Mouse (Mus musculus): ENCODE measurements around the gene Ttc33. TPM values are rescaled to one million over a fixed set of nuclear protein-coding genes. Genes with fewer than 3 reads are reported as not detected.

Gene Ttc33
- polyA plus RNA-seq, 2 experiments = 6.6 to 13.9 TPM

GRCm38 (mm10) chr15:5242241-5243035 is 57.1 kb downstream of the Ttc33 start:
- Histone ChIP-seq H3K4me1 (replicated peaks; ENCODE audit: control insufficient read depth in 2 of 2, insufficient read depth in 2 of 2, low read length in 1 of 2) (peaks cover 16 to 32% of the 10 kb centered on the region in 2 experiments), H3K4me2 (ENCODE audit: low read depth) (peak overlapping the region; percentile 100), H3K4me3 (ENCODE audit: insufficient read depth in 1 of 2, low read depth in 2 of 2, low read length in 2 of 2) (peak overlapping the region; percentile 70 to 80), H3K36me3 (replicated peaks; ENCODE audit: control insufficient read depth, insufficient read depth, low read depth) (no peaks in the 10 kb centered on the region), H3K27ac (no peak overlapping the region), H3K9ac (replicated peaks) (peak overlapping the region; percentile 53), H3K9me3 (ENCODE audit: control insufficient read depth, low read length) (no peaks in the 10 kb centered on the region), H3K27me3 (ENCODE audit: control insufficient read depth, insufficient read depth, low read length) (peaks cover 6% of the 10 kb centered on the region)
- 0 out of 2 replicates have a peak, but pooled peaks have one; percentile 2 for TF ChIP-seq CTCF (IDR thresholded peaks at IDR 0.05; ENCODE audit: low read depth)
- TF ChIP-seq EP300 (IDR thresholded peaks at IDR 0.05; ENCODE audit: low read depth) = no peak
- WGBS (ENCODE audit: insufficient replicate concordance) = 2% methylated on average over 61 of the region's 61 CpGs
- ATAC-seq (ENCODE audit: insufficient read depth) (peak; percentile 21), DNase-seq (ENCODE audit: low read depth in 3 of 3, low spot score in 3 of 3) (no peak)

DNA sequence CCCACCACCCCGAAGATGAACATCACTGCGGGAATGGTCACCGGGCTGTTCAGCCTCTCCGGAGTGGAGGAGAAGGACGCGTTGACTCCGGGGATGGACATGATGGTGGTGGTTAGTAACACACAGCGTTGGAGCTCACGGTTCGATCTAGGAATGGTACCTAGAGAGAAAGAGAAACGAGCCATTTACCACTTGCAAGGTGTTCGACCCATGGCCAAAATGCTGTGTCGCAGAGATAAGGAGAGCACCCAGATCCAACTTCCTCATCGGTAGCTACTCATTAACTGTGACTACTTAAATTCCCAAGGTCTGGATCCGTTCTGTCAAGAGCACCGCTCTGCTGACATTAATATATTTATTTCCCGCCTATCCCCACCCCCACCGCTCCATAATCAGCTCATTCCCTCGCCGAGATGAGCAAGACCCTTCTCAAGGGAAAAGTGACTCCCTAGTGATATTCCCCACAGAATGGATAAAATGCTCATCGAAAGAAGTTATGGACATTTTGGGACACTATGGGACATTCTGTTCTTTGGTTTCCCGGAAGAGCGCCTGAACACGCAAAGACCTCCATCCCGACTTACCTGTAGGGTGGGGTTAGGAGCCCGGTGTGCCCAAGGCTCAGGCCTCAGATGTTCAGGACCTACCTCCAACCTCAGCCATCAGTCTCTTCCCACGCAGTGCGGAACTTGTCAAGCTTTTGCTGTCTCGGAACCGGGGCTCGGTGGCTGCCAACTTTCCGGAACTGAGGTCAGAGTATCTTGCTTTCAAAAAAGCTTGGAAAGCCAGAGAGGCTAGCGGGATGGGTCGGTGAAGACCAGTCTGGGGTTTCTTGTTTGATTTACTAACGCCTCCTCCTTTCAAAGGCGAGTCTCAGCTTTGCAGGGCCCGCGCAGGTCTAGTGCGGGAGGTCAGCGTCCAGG is 58.0 kb downstream of the Ttc33 start:
- Histone ChIP-seq H3K4me3 (ENCODE audit: insufficient read depth in 1 of 2, low read depth in 2 of 2, low read length in 2 of 2) (peak overlapping the region; percentile 70 to 80), H3K27ac (no peak overlapping the region), H3K4me1 (replicated peaks; ENCODE audit: control insufficient read depth in 2 of 2, insufficient read depth in 2 of 2, low read length in 1 of 2) (peaks cover 12 to 25% of the 10 kb centered on the region in 2 experiments), H3K27me3 (ENCODE audit: control insufficient read depth, insufficient read depth, low read length) (peaks cover 6% of the 10 kb centered on the region), H3K36me3 (replicated peaks; ENCODE audit: control insufficient read depth, insufficient read depth, low read depth) (no peaks in the 10 kb centered on the region), H3K9me3 (ENCODE audit: control insufficient read depth, low read length) (no peaks in the 10 kb centered on the region), H3K9ac (replicated peaks) (peak overlapping the region; percentile 81), H3K4me2 (ENCODE audit: low read depth) (peak overlapping the region; percentile 100)
- 3% methylated on average over 40 of the region's 40 CpGs for WGBS (ENCODE audit: insufficient replicate concordance)
- no peak for TF ChIP-seq EP300 (IDR thresholded peaks at IDR 0.05; ENCODE audit: low read depth)
- TF ChIP-seq CTCF (IDR thresholded peaks at IDR 0.05; ENCODE audit: low read depth) = no peak
- no peak for DNase-seq (ENCODE audit: low read depth in 3 of 3, low spot score in 3 of 3)
- ATAC-seq (ENCODE audit: insufficient read depth) = peak; percentile 2; the same call in 1 of the 2 replicates

DNA sequence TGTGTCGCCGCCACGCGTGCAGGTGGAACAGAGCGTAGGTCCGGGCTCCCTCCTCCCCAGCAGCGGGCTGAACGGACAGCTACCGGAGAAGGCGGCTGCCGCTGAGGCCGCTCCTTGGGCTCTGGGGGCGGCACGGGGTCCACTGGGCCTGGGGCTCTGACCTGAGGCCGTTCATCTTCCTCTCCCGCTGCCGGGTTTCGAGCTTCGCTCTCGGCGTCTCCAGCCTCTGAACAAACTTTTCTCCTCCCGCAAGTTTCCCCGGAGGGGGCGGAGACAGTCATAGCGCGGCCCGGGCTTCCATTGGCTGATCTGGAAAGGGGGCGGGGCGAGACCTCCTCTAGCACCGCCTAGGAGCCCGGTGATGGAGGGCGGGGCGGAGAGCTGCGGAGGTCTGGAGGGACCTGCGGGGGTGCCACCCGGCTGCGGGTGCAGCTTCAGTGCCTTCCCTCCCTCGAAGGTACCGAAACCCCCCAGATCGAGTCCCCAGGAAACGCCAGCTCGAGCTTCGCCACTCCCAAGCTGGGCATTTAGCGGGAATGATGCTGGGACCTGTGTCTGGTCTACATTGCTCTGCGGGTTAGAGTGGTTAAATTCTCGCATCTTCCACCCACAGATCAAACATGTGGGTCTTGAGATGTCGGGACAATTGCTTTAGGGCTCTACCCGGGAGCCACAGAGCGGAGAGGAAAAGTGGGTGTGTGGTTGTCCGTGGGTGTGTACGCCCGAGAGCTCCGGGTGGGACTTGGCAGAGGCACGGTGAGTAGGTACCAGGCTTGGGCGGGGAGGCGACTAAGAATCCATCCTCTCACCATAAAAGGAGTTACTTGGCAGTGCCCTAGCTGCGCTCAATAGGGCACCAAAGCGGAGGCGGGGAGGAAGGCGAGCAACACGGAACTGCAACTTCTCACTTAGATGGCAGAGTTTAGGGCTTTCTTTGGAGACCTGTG is 58.9 kb downstream of the Ttc33 start, which contains the start of gene Ptger4:
Gene Ptger4, minus strand, starts transcription at position 229 of the 947 bp plus-strand sequence.
- WGBS (ENCODE audit: insufficient replicate concordance) = 1% methylated on average over 61 of the region's 61 CpGs
- DNase-seq (ENCODE audit: low read depth in 3 of 3, low spot score in 3 of 3) = peak; percentile 82 to 88 (median 85)
- peak within 1 kb of the TSS; percentile 70 to 80 for H3K4me3 ChIP-seq (ENCODE audit: insufficient read depth in 1 of 2, low read depth in 2 of 2, low read length in 2 of 2)
- peaks cover 6% of the 10 kb centered on the region for H3K27me3 ChIP-seq (ENCODE audit: control insufficient read depth, insufficient read depth, low read length)
- TF ChIP-seq CTCF (IDR thresholded peaks at IDR 0.05; ENCODE audit: low read depth) (no peak), EP300 (IDR thresholded peaks at IDR 0.05; ENCODE audit: low read depth) (no peak)
- peak within 1 kb of the TSS; percentile 81 for H3K9ac ChIP-seq (replicated peaks)
- H3K4me1 ChIP-seq (replicated peaks; ENCODE audit: control insufficient read depth in 2 of 2, insufficient read depth in 2 of 2, low read length in 1 of 2) = peaks cover 8 to 22% of the 10 kb centered on the region in 2 experiments
- peak; percentile 91 for ATAC-seq (ENCODE audit: insufficient read depth)
- H3K27ac ChIP-seq = no peak within 1 kb of the TSS
- no peaks in the 10 kb centered on the region for H3K36me3 ChIP-seq (replicated peaks; ENCODE audit: control insufficient read depth, insufficient read depth, low read depth)
- H3K9me3 ChIP-seq (ENCODE audit: control insufficient read depth, low read length) = no peaks in the 10 kb centered on the region
- peak within 1 kb of the TSS; percentile 100 for H3K4me2 ChIP-seq (ENCODE audit: low read depth)

- H3K4me1 ChIP-seq (replicated peaks; ENCODE audit: control insufficient read depth in 2 of 2, insufficient read depth in 2 of 2, low read length in 1 of 2) = no peaks in the 10 kb centered on the region
- DNase-seq (ENCODE audit: low read depth in 3 of 3, low spot score in 3 of 3) (no peak), ATAC-seq (ENCODE audit: insufficient read depth) (no peak)
- no peak overlapping the region for H3K9ac ChIP-seq (replicated peaks)
- no peaks in the 10 kb centered on the region for H3K9me3 ChIP-seq (ENCODE audit: control insufficient read depth, low read length)
- H3K4me2 ChIP-seq (ENCODE audit: low read depth) = no peak overlapping the region
- no peaks in the 10 kb centered on the region for H3K36me3 ChIP-seq (replicated peaks; ENCODE audit: control insufficient read depth, insufficient read depth, low read depth)
- H3K4me3 ChIP-seq (ENCODE audit: insufficient read depth in 1 of 2, low read depth in 2 of 2, low read length in 2 of 2) = no peak overlapping the region
- TF ChIP-seq EP300 (IDR thresholded peaks at IDR 0.05; ENCODE audit: low read depth) (no peak), CTCF (IDR thresholded peaks at IDR 0.05; ENCODE audit: low read depth) (no peak)
- WGBS (ENCODE audit: insufficient replicate concordance) = 58% methylated on average over 4 of the region's 4 CpGs
- no peak overlapping the region for H3K27ac ChIP-seq
- no peaks in the 10 kb centered on the region; the same call in 1 of the 2 replicates for H3K27me3 ChIP-seq (ENCODE audit: control insufficient read depth, insufficient read depth, low read length)
Measured at GRCm38 (mm10) chr15:5250182-5250581, 64.9 kb downstream of the Ttc33 start.

Data from liver, embryonic 14.5 days (tissue).